Mouse (Mus musculus): ENCODE measurements at regions not wholly inside any gene's neighbourhood (a gene's known extent, or its start where the extent isn't known, plus 50 kb on each side); places are given as distances from the start of the nearest gene placed in this dataset.

DNA sequence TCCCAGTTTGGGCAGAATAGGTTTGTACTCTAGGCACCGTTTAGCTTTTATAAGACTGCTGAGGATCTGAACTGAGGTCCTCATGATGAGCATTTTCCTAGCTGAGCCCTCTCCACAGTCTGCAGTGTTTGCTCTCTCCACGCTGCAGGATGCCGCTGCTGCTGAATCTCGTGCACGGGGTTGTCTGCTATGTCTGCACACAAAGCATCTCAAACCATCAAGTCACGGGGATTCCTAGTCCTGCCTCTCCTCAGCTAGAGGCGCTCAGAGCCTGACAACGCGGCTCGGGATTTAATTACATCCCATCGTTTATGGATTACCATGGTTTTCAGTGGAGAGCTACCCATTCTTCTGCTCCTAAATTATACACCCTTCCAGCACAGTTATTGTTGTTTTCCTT lies 175.6 kb downstream of the Rnf144b start:
- CTCF ChIA-PET, result no interaction called here

DNA sequence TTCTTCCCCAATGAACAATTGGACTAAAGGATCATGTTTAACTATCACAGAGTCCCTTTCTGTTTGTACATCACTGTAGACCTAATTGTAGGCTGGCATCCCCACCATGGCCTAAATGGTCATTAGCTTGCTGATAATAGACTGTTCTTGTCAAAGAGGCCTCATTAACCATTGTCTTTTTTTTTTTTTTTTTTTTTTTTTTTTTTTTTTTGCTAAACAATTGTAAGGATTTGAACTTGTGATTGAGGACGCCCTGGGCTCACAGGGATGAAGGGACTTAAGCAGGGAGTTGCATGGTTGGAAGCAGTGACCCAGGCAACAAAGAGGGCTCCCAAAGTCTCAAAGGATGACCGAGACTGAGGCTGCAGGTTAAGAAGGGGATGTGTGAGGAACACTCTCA lies 178.0 kb downstream of the Rnf144b start:
- CTCF ChIA-PET, result no interaction called here

DNA sequence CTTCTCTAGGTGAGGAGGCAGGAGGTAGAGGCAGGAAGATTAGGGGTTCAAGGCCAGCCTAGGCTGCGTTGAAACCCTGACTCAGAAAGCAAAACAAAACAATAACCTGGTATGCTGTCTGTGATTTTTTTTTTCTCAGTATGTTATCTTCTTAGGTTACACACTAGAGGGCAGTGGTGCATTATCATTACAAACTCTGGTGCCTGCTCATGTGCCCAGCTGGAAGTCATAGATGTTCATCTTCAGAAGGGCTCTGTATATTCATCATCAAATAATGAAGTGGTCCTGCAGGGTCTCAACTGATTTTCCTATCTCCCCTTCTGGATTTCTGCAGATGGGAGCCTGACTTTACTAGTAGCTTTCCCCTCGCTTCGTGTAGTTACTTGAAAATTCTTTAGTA lies 178.6 kb downstream of the Rnf144b start:
- CTCF ChIA-PET, result no interaction called here

DNA sequence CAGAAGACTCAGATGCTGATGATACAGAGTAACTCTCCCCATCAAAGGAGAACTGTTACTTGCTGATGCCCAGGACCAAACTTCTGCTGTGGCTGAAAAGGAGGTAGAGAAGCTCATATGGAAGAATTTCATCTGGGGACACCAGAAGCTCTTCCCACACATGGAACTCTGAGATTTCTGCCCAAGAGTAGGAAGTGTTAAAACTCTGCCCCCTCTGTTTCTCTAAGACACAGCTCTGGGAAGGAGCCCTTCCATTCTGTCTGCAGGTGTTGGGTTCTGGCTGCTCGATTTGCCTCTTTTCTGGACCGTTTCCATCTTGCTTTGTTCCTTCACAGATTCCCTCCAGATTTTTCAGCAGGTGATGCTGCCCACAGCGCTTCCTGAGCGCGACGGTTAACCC lies 187.0 kb downstream of the Rnf144b start:
- CTCF ChIA-PET, result no interaction called here

DNA sequence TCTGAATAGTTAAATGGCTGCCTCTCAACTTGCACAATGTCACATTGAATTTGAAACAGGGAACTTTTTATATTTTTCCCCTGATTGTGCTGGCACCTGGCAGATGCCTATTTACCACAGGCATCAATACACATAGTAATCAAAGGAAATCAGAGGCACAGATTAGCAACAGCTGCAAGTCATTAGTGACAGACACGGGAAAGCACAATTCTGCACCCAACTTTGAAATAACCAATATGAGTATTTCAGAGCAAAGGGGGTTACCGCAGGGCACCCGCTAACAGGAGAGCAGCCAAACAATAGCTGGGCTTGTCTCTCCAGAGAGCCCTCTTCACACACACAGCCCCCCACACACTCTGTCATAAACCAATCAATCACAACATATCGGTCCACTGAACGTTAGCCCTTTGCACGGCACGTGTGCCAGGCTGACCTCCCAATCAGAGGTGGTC lies 188.3 kb downstream of the Rnf144b start:
- CTCF ChIA-PET, result no interaction called here

DNA sequence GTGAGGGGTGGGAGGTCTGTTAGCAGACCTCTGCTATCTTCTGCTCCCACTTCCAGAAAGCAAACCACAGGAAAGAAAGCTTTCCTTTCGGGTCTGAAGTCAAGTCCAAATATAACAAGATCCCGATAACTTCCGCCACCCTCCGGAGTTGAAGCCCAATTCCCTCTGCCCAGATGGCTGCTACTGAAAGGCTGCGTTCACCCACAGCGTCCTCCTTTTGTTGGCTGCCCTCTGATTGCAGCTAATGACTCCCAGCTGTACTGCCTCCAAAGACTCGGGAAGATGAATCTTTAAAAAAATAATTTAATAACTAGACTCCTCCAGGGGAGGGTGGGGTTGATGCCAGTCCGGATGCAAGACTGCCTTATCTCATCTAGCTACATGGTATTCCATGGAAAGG lies 197.1 kb downstream of the Rnf144b start:
- CTCF ChIA-PET, result no interaction called here

DNA sequence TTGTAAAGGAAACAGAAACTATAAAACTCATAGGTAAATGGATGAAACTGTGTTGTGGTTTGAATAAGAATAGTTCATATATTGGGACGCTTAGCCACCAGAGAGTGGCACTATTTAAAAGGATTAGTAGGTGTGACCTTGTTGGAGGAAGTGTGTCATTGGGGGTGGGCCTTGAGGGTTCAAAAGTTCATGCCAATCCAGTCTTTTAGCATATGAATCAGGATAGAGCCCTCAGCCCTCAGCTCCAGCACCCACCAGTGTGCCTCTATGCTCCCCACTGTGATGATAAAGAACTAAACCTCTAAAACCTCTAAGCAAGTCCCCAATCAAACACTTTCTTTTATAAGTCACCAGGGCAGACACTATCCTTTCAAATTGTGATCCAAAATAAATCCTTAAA lies 199.4 kb downstream of the Rnf144b start:
- CTCF ChIA-PET, result no interaction called here

DNA sequence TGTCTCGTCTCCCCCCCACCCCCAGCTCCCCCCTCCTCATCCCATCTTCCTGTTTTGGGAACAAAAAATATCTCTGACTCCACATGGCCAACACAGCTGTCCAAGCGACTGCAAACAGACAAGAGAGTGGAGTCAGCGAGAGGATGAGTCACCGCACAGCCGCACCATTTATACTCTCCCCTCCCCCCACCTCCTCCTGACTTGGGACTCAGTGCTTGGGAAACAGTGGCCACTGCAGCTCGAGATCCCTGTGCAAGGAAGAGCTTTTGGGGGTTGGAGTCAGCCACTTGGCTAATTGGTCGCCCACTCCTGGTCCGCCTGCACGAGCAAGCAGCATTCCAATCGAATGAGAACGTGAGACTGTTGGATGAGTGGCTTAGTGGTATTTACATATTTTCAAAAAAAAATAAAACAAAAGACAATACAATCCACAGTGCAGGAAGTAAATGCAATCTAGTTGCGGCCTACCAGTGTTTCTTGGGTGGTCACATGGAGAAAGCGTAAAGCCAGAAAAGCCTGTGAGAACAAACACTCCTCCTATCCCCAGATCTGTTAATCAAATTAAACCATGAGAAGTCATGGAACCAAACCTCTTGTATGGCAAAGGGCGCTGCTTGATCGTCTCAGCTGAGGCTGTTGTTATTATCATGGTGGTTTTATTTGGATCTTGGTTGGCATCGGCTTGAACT lies 213.7 kb downstream of the Rnf144b start:
- CTCF ChIA-PET, result no interaction called here

DNA sequence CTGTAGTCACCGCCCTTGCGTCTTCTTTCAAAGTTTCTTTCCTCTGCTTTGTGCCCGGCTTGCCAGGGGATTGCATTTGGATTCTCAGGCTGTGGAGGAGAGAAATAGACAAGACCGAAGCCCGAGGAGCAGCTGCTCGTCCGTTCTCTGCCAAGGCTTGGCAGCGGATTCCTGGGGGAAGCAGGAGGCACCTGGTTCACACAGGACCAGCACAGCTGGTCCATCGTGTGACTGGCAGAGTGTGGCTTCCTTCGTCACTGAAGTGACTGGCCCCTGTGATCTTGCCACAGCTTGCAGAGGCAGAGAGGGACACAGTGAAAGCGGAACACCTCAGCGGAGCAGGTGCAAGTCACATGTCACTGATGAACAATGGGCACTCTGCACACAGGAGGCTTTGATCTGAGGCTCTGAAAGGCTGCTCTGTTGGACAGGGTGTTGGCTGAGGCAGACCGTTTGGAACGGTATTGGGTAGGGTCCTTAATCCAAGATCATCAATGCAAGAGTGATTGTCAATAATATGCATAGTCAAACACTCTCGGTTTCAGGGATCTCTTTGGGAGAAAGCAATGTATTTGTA lies 214.5 kb downstream of the Rnf144b start:
- CTCF ChIA-PET, result no interaction called here

DNA sequence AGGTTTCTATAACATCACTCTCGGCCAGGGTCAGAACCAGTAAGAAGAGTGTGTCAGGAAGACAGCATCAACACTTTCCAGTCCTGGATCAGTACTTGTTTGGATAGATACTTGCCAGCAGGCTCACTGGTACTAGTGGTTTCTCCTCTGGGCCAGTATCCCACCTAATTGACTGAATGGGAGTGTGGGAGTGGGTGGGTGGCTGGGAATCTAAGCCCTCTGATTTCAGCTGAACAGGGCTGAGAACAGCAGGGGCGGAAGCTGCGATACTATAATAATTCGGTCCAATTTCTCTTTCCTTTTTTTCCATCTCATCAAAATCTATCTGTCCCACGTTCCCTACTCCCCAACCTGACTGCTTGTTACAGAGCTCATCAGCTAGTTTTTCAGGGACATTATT lies 217.0 kb downstream of the Rnf144b start:
- CTCF ChIA-PET, result no interaction called here

DNA sequence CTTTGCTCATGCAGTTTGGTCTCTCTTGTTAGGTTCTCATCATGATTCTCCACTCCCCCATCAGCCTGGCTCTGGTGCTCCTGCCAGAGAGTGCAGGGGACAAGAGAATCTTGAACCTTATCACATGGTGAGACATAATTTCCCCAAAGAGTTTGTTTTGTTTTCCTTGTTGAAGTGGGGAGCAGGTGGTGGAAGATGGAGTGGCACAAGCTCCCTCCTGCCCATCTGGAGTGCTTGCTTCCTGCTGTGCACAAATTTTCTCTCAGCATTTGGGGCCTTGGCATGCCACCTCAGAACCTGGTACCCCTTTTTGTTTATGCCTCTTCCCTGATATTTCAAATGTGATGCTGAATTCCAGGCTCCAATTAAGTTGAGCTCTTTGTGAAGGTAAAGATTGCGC lies 219.9 kb downstream of the Rnf144b start:
- CTCF ChIA-PET, result no interaction called here

DNA sequence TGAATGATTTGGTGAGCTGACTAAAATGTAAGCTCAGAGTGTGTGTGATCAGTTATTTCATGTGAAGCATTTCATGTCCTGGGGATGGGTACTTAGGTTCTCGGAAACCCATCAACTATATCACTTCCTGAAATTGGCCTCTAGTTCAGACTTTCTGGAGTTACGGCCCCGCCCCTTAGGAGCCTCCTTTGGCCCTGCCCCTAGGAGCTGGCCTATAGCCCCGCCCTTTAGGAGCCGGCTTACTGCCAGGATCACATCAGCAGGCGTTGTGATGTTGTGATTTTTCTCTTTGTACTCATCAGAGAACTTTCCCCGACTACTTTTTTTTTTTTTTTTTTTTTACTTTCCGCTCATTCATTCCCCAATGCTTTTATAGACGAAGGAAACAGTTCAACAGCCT lies 223.1 kb downstream of the Rnf144b start:
- CTCF ChIA-PET, result no interaction called here

DNA sequence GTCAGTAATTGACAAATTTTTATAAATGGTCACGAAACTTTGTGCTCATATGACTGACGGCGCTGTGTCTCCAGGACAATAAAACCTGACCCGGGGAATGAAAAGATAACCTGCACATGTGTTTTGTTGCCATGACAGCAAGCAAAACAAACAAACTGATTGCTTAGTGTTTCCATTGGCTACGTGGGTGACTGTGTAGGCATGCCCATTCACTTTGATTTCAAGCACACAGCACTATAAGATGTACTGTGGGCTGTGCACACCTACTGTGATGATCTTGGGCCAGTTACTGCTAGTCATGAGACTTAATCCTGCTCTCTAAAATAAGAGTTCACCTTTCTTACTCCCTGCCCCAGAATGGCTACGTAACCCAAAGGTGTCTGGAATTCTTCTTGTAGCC lies 225.4 kb downstream of the Rnf144b start:
- CTCF ChIA-PET, result no interaction called here

DNA sequence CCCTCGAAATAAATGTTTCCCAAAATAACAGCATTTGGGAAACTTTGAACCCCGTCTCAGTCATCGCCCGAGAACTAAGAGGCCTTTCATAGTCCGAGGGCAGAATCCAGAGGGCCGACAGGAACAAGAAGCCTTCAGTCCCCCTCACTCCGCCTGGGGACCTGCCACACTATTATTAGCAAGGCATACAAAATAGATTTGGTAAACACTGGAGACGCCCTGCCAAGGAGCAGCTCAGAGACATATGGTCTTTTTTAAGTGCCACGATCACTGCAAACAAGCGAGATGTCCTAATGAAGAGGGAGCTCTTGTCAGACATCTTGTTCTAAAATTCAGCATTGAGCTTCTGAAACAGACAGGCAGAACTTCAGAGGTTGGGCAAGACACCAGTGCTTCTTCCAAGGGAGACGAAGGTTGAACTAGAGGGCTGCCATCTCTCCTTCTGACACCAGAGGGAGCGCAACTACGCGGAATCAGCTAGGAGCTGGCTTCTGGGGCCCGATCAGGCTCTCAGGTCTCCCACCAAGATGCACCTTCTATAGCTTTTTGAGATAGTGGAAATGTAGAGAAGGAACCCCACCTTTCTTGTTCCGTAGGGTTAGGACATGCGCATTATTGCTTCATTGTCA lies 226.2 kb downstream of the Rnf144b start:
- CTCF ChIA-PET, result interaction anchor here (0.6 kb wide), 1 partner anchor 26 kb away, joined by 3 read pairs; no protein-coding TSS in a partner anchor

DNA sequence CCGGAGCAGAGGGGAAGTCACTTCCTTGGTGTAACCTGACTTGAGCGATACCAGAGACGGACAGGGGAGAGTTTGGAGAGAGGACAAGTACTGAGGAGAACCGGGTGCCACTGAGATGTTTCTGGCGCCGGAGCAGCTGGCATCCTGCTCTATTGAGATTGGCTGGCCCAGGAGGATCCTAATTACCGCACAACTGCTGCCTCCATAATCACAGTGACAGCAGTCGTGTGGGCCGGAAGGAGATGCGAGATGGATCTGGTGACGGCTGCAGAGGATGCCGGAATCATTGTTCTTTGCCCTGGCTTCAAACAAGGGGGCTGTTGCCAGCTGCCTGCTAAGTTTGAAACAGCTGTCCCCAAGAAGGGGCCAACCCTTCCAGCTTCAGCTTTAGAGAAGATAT lies 232.0 kb downstream of the Rnf144b start:
- CTCF ChIA-PET, result no interaction called here

DNA sequence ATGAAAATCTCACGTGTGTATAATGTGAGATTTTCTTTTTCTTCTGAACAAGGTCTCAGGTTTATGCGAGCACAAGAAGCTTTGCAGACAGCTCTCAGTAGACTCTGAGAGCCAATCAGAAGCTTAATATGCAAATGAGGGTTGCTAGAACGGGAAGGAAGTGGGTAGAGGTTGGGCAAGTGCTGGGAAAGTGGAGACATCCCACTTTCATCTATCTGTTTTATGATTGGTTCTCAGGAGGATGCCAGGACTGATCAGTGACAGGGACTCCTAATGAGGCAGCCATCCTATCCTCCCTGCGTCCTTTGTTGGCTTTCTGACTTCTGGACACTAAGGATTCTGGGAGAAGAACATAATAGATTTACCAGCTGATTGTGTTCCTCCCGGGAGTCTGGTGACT lies 232.7 kb downstream of the Rnf144b start:
- CTCF ChIA-PET, result no interaction called here

DNA sequence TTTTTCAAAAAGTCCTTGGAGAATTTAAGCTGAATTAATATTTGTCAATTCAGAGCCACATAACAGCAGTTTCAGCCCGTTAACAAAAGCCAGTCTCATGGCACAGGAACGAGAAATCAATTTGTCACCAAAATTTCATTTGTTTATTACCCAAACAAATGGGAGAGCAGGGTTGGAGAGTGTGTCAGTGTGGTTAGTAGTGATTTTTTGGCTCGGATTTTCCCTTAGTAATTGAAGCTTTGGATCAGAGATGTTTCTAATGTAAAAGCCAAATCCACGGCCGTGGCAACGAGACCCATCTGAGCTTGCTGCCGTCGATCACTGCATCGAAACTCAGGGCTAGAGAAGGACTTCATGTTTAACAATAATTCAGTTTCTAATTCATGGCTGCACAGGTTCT lies 236.5 kb downstream of the Rnf144b start:
- CTCF ChIA-PET, result no interaction called here

DNA sequence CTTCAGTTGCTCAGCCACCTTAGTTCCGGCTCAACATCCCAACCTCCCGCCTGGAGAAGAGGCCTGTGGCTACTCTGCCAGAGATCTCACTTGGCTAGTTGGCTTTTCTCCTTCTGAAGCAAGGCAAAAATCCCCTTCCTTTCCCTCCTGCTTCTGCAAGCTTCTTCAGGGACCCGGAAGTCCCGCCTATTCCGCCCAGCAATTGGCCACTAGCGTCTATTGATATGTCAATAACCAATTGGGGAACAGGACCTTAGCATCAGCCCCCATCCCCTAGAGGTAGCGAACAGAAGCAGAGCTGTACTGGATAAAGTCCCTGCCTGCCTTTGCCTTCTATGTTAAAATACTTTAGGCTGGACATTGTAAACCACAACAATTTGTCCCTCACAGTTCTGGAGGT lies 243.3 kb downstream of the Rnf144b start:
- CTCF ChIA-PET, result no interaction called here

DNA sequence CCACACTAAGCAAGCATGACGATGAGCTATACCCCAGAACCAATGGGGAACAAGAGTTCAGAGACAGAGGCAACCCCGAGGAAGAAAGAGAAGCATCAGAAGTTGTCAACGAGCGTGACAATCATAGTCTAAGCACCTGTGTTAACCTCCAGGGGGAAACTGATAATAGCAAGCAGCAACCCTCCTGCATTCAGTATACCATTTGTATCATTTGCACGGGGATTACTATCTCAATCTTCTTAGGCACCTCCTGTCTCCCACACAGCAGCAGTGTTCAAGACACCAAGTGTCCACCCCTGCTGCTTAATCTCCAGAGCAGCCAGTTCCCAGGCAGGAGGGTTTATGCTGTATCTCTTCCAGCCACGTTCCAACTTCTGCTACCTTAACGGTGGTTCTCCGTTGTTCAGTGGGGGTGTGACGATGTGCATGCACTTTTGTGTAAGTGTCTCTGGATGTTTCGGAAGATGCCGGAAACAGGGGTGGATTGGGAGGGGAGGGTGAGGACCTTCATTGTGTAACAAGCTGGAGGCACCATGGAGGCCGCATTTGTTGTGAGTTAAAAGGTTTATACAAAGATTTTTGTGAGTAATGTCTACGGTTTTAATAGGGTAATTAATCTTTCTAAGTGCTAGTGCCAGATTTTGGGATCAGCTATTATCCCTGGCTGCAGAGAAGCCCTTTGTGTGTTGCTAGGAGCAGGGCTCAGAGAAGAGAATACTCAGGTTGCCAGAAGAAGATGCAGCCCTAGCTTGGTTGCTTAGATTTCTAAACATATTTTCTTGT lies 245.8 kb downstream of the Rnf144b start:
- CTCF ChIA-PET, result no interaction called here

DNA sequence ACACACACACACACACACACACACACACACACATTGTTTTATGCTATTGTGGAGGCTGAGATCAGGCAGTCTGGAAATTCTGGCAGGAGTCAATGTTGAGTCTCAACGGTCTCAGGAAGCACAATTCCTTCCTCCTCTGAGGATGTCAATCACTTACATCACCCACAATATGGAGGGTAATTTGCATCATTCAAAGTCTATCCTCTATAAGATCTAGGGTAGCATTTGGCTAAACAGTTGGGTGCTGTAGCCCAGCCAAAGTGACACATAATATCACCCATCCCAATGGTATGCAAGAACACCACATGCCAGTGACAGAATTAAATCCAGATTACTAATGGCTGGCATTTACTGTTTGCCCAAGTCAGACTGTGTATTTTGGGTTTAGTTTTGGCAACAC lies 252.1 kb downstream of the Rnf144b start:
- CTCF ChIA-PET, result interaction anchor here (0.7 kb wide), 1 partner anchor 26 kb away, joined by 3 read pairs; no protein-coding TSS in a partner anchor

DNA sequence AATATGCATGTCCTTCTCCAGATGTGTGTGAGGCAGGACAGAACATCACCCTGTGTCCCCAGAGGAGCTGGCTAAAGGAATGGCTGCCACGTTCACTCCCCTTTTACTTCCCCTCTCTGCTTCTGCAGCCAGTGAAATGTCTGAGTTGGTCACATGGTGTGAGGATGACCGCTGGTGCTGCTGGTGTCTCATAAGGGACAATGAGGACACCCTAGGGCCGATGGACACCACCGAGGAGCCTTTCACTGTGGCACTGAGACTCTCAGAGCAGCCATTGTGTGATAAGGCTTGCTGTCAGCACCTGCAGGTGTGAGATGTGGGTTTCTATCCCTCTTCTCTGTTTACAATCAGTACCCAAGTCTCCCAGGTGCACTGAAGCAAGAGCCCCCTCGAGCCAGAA lies 268.6 kb downstream of the Rnf144b start:
- CTCF ChIA-PET, result no interaction called here

DNA sequence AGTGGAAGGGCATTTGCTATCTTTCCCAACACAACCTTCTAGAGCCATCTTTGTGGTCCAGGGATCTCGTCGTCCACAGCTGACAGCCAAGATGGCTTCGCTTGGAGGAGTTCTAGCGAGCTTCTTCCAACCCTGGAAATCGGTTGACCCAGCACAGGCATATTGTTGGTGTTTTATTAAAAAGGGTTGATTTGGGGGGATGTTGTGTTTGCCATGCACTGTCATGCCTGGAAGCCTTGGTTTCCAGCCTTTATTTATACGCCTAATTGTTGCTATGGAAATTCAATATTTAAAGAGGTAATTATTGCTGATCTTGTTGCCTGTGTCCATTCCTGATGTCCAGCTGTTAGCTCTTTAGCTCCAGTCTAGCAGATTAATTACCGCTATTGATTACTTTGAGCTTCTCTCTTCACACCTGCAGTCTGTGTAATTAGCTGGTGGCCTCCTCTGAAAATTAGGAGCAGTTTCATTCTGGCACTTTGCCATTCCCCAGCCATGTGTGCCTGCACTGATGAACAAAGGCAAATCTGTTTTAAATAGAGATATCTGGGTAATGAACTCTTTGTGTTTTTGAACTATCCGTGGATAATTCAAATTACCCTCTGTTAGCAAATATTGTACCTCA lies 275.4 kb downstream of the Rnf144b start:
- CTCF ChIA-PET, result no interaction called here

Data from spleen, embryonic (tissue).